Mouse (Mus musculus) olfactory bulb, adult 2 months (tissue): Measurements from ENCODE around the gene Tsx. TPM values are rescaled to one million over a fixed set of nuclear protein-coding genes. Genes with fewer than 3 reads are reported as not detected.

Experiments
- H3K27ac ChIP-seq: fragments of 200-500 bp; 2 replicates; pipeline ENCODE4 v1.5.1; 2012; ENCODE audit warnings: low read depth, low read length; ENCODE audit not compliant: insufficient read depth
- H3K4me1 ChIP-seq: fragments of 200-500 bp; 2 replicates; pipeline ENCODE4 v1.6.1; 2012; ENCODE audit warnings: low read length; ENCODE audit not compliant: control insufficient read depth, insufficient read depth
- H3K4me3 ChIP-seq: fragments of 200-500 bp; 2 replicates; pipeline ENCODE4 v1.5.1; 2012; ENCODE audit warnings: mild to moderate bottlenecking, low read depth, low read length, moderate library complexity; ENCODE audit not compliant: insufficient read depth
- CTCF ChIP-seq: fragments of 200-500 bp; IDR thresholded peaks from 2 replicates; pipeline ENCODE4 v1.5.1; 2012; ENCODE audit warnings: low read depth, mild to moderate bottlenecking, low read length, moderate library complexity; ENCODE audit not compliant: insufficient read depth
- POLR2A ChIP-seq: fragments of 200-500 bp; IDR thresholded peaks from 2 replicates; pipeline ENCODE4 v1.6.1; 2012; ENCODE audit warnings: mild to moderate bottlenecking, low read depth, low read length, moderate library complexity; ENCODE audit not compliant: insufficient read depth
- WGBS: fragments of 180-500 bp; shearing (Covaris S2); methylation state at CpG from one replicate; pipeline ENCODE4 v1.1.7; 2018; 5-methylcytosine and 5-hydroxymethylcytosine counted together
- polyA plus RNA-seq: library from polyadenylated mRNA; stranded (reverse); fragments of >200 nt; gene quantifications from 2 replicates; pipeline ENCODE4 v1.2.4, GENCODE M21; 2012; ENCODE audit warnings: low replicate concordance; ENCODE audit not compliant: missing spikeins, insufficient read depth, insufficient read length

The Tsx gene
- polyA plus RNA-seq, result not detected in 2 replicates

DNA sequence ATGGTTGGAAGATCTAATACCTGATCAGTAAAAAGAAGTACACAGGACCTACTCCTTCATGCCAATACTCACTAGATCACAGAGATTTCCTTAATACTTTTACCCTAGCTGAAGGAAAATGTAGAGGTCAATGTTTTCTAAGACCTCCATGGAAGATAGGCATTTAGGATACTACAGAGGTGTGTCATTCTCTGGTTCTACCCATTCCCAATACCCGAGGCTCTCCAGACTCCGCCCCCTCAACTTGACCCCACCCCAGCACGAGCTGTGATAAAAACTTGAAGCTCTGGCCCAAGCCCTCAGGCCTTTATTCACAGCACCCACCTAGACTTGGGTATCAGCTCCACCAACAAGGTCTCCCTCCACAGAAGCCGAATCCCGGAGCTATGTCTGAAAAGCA lies at the start of gene Tsx:
Gene Tsx, plus strand, starts transcription at position 301 of the 400 bp plus-strand sequence.
- WGBS, result 87% methylated on average over 5 of the region's 5 CpGs
- TF ChIP-seq CTCF, result no peak
- TF ChIP-seq POLR2A, result no peak
- Histone ChIP-seq H3K27ac (no peak within 1 kb of the TSS), H3K4me3 (no peak within 1 kb of the TSS), H3K4me1 (no peaks in the 10 kb centered on the region)

DNA sequence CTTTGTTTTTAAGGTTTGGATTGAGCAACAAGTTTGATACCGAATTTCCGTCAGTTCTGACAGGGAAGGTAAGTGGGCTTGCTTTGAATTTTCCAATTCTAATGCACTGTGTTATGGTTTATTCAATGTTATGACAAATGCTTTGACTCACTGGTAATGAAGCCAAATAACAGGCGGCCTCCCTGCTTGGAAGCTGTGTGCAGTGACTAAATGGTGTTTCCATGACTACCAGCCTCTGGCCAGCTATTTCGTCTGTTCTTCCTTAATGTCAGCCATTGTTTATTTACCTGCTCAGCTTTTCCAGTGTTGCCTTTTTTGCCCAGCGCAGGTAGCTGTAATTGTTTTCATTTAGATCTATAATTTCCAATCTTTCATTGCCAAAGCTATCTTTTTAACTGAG lies 48.1 kb upstream of the Tsx start:
- no peaks in the 10 kb centered on the region for H3K4me1 ChIP-seq
- H3K4me3 ChIP-seq, result no peak overlapping the region
- 31% methylated on average over 5 of the region's 5 CpGs for WGBS
- H3K27ac ChIP-seq, result no peak overlapping the region
- TF ChIP-seq POLR2A (no peak), CTCF (no peak)

DNA sequence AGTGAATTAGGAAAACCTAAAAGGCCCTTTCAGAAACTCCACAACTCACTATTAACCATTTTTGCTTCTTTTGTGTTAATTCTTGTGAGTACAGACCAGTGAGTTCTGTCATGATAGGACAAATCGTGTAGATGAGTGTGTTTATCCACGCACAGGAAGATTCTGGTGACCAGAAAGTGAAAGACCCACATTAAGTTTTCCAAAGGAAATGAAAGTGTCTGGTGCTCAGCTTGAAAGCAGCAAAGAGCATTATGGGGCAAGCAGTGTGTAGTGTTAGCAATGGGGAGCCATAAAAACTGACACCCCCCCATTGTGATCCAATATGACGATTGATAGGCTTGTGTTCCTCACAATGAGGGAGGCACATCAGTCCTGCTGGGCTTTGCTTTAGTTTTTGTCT lies 45.6 kb upstream of the Tsx start:
- Histone ChIP-seq H3K27ac (no peak overlapping the region), H3K4me1 (no peaks in the 10 kb centered on the region), H3K4me3 (no peak overlapping the region)
- WGBS, result 50% methylated on average over 3 of the region's 3 CpGs
- TF ChIP-seq POLR2A, result no peak
- TF ChIP-seq CTCF, result no peak

DNA sequence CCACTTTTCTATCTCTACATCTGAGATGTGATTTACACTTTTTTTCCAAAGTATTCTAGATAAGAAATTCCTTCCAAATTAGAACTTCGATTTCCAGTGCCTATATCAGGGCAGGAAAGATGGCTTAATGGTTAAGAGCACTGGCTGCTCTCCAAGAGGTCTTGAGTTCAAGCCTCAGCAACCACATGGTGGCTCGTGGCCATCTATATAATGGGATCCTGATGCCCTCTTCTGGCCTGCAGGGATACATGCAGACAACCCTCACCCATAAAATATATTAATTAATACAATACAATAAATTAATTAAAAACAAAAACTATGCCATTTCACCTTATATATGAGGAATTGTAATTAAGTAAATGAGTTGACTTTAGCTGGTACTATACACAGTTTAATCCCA lies 43.0 kb upstream of the Tsx start:
- H3K27ac ChIP-seq, result no peak overlapping the region
- H3K4me3 ChIP-seq, result no peak overlapping the region
- TF ChIP-seq POLR2A (no peak), CTCF (no peak)
- 68% methylated on average over 2 of the region's 2 CpGs for WGBS
- H3K4me1 ChIP-seq, result no peaks in the 10 kb centered on the region

GRCm38 (mm10) chrX:103371627-103372026 lies 42.6 kb upstream of the Tsx start:
- Histone ChIP-seq H3K4me3 (no peak overlapping the region), H3K27ac (no peak overlapping the region), H3K4me1 (no peaks in the 10 kb centered on the region)
- TF ChIP-seq POLR2A (no peak), CTCF (no peak)
- 40% methylated on average over 2 of the region's 2 CpGs for WGBS

- H3K4me3 ChIP-seq, result no peak overlapping the region
- H3K27ac ChIP-seq, result no peak overlapping the region
- TF ChIP-seq POLR2A, result no peak
- no peak for TF ChIP-seq CTCF
- H3K4me1 ChIP-seq, result no peaks in the 10 kb centered on the region
- WGBS, result 57% methylated on average over 5 of the region's 5 CpGs
Measured at GRCm38 (mm10) chrX:103374250-103374649, 40.0 kb upstream of the Tsx start.

DNA sequence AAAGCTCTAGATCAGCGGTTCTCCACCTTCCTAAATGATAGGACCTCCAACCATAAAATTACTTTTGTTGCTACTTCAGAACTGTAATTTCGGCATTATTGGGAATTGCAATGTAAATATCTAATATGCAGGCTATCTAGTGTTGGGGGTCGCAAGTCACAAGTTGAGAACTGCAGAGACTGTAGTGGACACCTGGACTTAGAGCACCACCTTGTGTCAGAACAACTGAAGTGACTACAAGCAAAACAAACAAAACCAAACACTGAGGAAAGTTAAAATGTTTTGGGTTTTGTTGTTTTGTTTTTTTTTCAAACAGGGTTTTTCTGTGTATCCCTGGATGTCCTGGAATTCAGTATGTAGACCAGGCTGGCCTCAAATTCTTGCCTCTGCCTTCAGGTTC lies 29.7 kb upstream of the Tsx start:
- no peak overlapping the region for H3K27ac ChIP-seq
- TF ChIP-seq POLR2A, result no peak
- TF ChIP-seq CTCF, result no peak
- 81% methylated on average over 3 of the region's 3 CpGs for WGBS
- no peaks in the 10 kb centered on the region for H3K4me1 ChIP-seq
- H3K4me3 ChIP-seq, result no peak overlapping the region

DNA sequence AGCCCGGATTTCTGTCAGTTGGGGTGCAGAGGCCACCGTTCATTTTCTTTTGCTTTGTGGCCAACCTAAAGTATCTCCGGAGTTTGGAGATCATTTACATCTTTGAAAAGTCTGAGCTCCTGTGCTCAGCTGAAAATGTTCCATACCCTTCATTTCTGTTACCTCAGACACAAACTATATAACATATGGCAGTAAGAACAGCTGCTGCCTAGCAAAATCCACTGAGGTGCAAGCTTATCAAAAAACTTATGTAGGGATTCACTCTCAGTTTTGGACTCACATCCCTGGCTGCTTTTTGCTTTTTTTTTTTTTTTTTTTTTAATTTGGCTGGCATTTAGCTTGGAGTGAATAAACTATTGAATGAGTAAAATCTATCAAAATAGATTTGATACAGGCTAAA lies 26.1 kb upstream of the Tsx start:
- H3K4me1 ChIP-seq, result no peaks in the 10 kb centered on the region
- 81% methylated on average over 3 of the region's 3 CpGs for WGBS
- H3K27ac ChIP-seq, result no peak overlapping the region
- no peak overlapping the region for H3K4me3 ChIP-seq
- TF ChIP-seq POLR2A, result no peak
- no peak for TF ChIP-seq CTCF

- Histone ChIP-seq H3K4me1 (no peaks in the 10 kb centered on the region), H3K4me3 (no peak overlapping the region), H3K27ac (no peak overlapping the region)
- TF ChIP-seq POLR2A, result no peak
- TF ChIP-seq CTCF, result no peak
- WGBS, result 80% methylated on average over 1 of the region's 1 CpGs
Measured at GRCm38 (mm10) chrX:103393841-103394240, 20.4 kb upstream of the Tsx start.

GRCm38 (mm10) chrX:103405021-103405420 lies 9.2 kb upstream of the Tsx start:
- Histone ChIP-seq H3K27ac (no peak overlapping the region), H3K4me1 (no peaks in the 10 kb centered on the region), H3K4me3 (no peak overlapping the region)
- no peak for TF ChIP-seq POLR2A
- WGBS, result 48% methylated on average over 13 of the region's 13 CpGs
